Mouse (Mus musculus) heart, adult 8-10 months (tissue): ENCODE data around the gene Gm10142. TPM values are rescaled to one million over a fixed set of nuclear protein-coding genes. Genes with fewer than 3 reads are reported as not detected.
"Not testable (repeated sequence)": the region's sequence is repeated elsewhere in the genome, so short reads cannot be mapped to it uniquely, and the experiment has no call there.

Experiments
- DNase-seq: peaks from one replicate; pipeline ENCODE4 v3.0.0; 2022; ENCODE audit warnings: low spot score
- total RNA-seq, 4 experiments: library from RNA; stranded (reverse); gene quantifications; 2 replicates each; pipeline ENCODE4 v1.2.4; 2022

Gm10142 gene
- total RNA-seq, 4 experiments from 2014 or later: not detected

DNA sequence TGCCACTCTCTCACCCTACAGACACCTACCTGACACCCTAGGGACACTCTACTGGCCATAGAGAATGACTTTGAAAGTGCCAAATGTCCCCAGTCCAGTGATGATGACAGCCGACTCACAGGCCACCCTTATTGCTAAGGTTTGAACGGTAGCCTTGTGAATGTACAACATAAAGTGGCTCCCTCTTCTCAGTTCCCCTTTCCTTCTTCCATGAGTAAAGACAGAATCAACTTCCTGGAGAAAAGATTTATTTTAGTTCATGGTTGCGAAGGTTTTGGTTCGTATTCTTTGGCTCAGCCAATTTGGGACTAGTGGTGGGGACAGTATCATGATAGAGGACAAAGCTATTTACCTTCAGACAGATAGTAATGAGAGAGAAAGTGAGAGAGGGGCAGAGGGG is 23.3 kb downstream of the Gm10142 start:
- DNase-seq: no peak

GRCm38 (mm10) chr10:77741924-77742688 is 26.5 kb downstream of the Gm10142 start, which contains the start of gene Gm18596:
Gm18596 (minus strand) TSS chr10:77742638.
- not testable (repeated sequence) for DNase-seq

- DNase-seq: not testable (repeated sequence)
Measured at GRCm38 (mm10) chr10:77750686-77751085, 35.1 kb downstream of the Gm10142 start.

- DNase-seq: not testable (repeated sequence)
Measured at GRCm38 (mm10) chr10:77751254-77751653, 35.6 kb downstream of the Gm10142 start, which contains the start of gene Gm9736. Gm9736 (minus strand) TSS chr10:77751354.

DNA sequence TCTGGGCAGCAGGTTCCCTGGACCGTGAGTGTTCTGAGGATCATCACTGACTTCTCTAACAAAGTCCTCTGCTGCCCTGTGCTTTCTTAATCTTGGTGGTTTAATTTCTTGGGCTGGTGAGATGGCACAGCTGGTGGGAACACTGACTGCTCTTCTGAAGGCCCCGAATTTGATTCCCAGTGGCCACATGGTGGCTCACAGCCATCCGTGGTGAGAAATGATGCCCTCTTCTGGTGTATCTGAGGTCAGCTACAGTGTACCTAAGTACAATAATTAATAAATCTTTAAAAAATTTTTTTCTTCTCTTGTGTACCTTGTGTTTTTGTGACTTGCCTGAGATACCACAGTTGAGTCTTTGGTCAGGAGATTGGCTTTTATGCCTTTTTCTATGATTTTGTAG is 36.7 kb downstream of the Gm10142 start:
- DNase-seq: not testable (repeated sequence)

DNA sequence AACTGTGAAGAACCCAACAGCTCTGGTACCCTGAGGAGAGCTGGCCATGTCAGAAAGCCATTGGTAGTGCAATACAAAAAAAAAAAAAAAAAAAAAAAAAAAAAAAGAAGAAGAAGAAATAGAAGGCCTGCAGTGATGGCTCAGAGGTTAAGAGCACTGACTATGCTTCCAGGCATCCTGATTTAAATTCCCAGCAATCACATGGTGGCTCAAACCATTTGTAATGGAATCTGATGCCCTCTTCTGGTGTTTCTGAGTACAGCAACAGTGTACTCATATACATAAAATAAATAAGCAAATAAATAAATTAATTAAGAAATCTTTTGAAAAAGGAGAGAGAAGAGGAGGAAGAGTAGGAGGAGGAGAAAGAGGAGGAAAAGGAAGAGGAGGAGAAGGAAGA is 37.8 kb downstream of the Gm10142 start:
- DNase-seq: no peak

GRCm38 (mm10) chr10:77759582-77759981 is 44.0 kb downstream of the Gm10142 start, which contains the start of gene Gm3233:
Gm3233 (minus strand) TSS chr10:77759682.
- DNase-seq: not testable (repeated sequence)

Other genes with a start within 250 kb of the Gm10142 start
- gene Fam207a, start 200.0 kb upstream of the Gm10142 start, total RNA-seq: 10 to 100 TPM in 1 of 4 experiments, 1 to 10 TPM in 3; 8.0 to 12.4 (median 9.1) TPM
- 10 to 100 TPM in 1 of 4 experiments, 1 to 10 TPM in 3; 3.3 to 25.5 (median 3.7) TPM for gene Itgb2, start 185.6 kb upstream of the Gm10142 start, total RNA-seq
- gene Pttg1ip, start 134.1 kb upstream of the Gm10142 start, total RNA-seq: 100 to 1,000 TPM; 132 to 142 (median 134) TPM
- 10 to 100 TPM; 59.3 to 76.7 (median 67.5) TPM for gene Sumo3, start 109.7 kb upstream of the Gm10142 start, total RNA-seq
- 10 to 100 TPM in 3 of 4 experiments, 1 to 10 TPM in 1; 8.3 to 15.8 (median 13.9) TPM for gene Gm49325, start 109.6 kb upstream of the Gm10142 start, total RNA-seq
- 10 to 100 TPM; 78.9 to 82.9 (median 81.2) TPM for gene Ube2g2, start 93.5 kb upstream of the Gm10142 start, total RNA-seq
- not detected for gene Tspear, start 29.2 kb upstream of the Gm10142 start, total RNA-seq
- gene Gm19402, start 25.1 kb upstream of the Gm10142 start, total RNA-seq: not detected
- not detected for gene Gm9508, start 18.6 kb upstream of the Gm10142 start, total RNA-seq
- gene Gm10272, start 9.2 kb upstream of the Gm10142 start, total RNA-seq: not detected
- gene Gm10024, start 4.3 kb upstream of the Gm10142 start, total RNA-seq: not detected
- gene Krtap12-1, start 4.8 kb downstream of the Gm10142 start, total RNA-seq: not detected
- not detected for gene Gm10100, start 10.7 kb downstream of the Gm10142 start, total RNA-seq
- not detected for gene Gm18596, start 26.8 kb downstream of the Gm10142 start, total RNA-seq
- not detected for gene Gm9736, start 35.5 kb downstream of the Gm10142 start, total RNA-seq
- not detected for gene Gm3233, start 43.9 kb downstream of the Gm10142 start, total RNA-seq
- not detected for gene Gm3238, start 55.5 kb downstream of the Gm10142 start, total RNA-seq
- not detected for gene Gm7138, start 61.1 kb downstream of the Gm10142 start, total RNA-seq
- not detected for gene Gm3250, start 66.7 kb downstream of the Gm10142 start, total RNA-seq
- not detected for gene Gm7137, start 72.4 kb downstream of the Gm10142 start, total RNA-seq
- not detected for gene Gm9639, start 79.3 kb downstream of the Gm10142 start, total RNA-seq
- gene Gm19668, start 83.3 kb downstream of the Gm10142 start, total RNA-seq: not detected
- not detected for gene Gm9507, start 96.0 kb downstream of the Gm10142 start, total RNA-seq
- not detected for gene Gm2696, start 98.9 kb downstream of the Gm10142 start, total RNA-seq
- not detected for gene Krtap10-4, start 111.3 kb downstream of the Gm10142 start, total RNA-seq
- not detected for gene Krtap10-10, start 120.1 kb downstream of the Gm10142 start, total RNA-seq
- not detected for gene Gm36176, start 131.0 kb downstream of the Gm10142 start, total RNA-seq
- gene Gm10318, start 137.1 kb downstream of the Gm10142 start, total RNA-seq: not detected
- not detected for gene Gm3285, start 146.2 kb downstream of the Gm10142 start, total RNA-seq
- 1 to 10 TPM in 2 of 4 experiments, under 1 TPM in 2; 0.63 to 1.2 (median 0.92) TPM for gene Lrrc3, start 186.7 kb downstream of the Gm10142 start, total RNA-seq